Mouse (Mus musculus) T-helper 2 cell (primary cell): ENCODE results near the gene Cep128.
"Not testable (repeated sequence)": the region's sequence is repeated elsewhere in the genome, so short reads cannot be mapped to it uniquely, and the experiment has no call there.

ENCODE experiments used
- in situ Hi-C: fragments of 300-600 bp; cut with MboI, MseI; formaldehyde crosslinking; loops from one replicate; pipeline ENCODE4 v1.15.1; 2025; ENCODE audit warnings: high pct_unique_total_duplicates

Cep128 gene

DNA sequence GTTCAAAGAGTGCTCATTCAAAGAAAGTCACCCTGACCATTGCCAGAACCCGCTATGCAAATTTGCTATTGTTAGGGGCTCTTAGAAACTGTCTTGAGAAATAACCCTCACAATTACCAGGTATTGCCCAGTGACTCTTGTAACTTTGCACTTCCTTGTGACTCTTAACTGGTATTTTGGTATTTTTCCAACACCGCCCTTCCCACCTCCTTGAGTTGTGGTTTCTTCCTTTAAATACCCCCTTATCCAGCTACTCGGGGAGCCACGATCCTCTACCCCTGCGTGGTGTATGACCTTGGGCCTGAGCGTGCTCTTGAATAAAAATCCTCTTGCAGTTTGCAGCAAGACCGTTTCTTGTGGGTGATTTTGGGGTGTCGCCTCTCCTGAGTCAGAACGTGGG lies 407.8 kb downstream of the Cep128 start:
- in situ Hi-C loops = not testable (repeated sequence)

DNA sequence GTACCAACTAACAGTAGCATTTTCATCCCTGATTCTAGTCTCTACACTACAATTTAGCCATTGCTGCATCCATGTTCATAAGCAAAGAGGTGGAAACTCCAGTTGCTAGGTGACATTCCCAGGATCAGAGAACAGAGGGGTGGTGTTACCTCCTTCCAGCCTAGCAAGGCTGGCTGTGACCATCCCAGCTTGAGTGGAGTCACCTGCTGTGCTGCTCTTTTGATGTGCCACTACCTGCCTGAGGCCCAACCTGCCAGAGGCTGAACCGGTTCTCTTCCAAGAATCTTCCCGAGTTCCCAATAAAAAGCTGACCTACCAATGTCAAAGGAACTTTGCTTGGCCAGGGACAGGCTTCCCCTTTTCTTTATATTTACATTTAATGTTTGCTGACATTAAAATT lies 408.8 kb downstream of the Cep128 start:
- in situ Hi-C loops = no loop called here

- in situ Hi-C loops = no loop called here
Measured at GRCm38 (mm10) chr12:90971156-90971555, 413.1 kb downstream of the Cep128 start.

DNA sequence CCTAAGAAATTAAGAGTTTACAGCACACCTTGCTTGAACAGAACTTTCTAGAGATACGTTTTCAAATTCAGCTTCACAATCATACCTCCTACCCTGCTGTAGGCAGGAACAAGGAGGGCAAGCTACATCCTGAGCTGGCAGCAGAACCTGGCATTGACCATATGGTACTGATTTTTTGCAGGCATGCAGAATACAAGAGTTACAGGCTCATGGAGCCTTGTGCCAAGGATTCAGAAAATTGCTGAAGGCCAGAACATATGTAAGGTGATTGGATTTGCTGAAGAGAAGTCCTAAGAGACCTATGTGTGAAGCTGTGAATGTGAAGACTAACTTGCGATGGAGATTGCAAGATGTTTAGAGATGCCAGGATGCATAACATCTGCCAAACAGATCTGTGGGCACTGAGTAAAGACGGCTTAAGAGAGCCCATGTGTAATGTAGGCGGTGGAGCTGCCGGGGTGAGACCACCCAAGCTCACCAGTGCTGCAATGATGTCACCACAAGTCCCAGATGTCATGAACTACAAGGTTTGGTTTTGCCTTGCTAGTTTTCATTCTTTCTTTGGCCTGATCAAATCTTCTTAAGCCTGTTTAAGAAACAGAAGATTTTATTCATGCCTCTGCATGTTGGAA lies 422.7 kb downstream of the Cep128 start:
- in situ Hi-C loops = no loop called here

- in situ Hi-C loops = no loop called here
Measured at GRCm38 (mm10) chr12:90954740-90955473, 429.3 kb downstream of the Cep128 start.
